Mouse (Mus musculus) forebrain, embryonic 12.5 days (tissue): ENCODE results near the gene Gm17402. TPM values are rescaled to one million over a fixed set of nuclear protein-coding genes. Genes with fewer than 3 reads are reported as not detected.

Experiments
- ATAC-seq: fragments of 200-750 bp; cut with Nextera tagmentation; 2 replicates; pipeline ENCODE4 v1.8.0; 2017; ENCODE audit warnings: moderate TSS enrichment; ENCODE audit not compliant: low FRiP score
- H3K27ac ChIP-seq: fragments of 300-500 bp; sonication (generic); 2 replicates; pipeline ENCODE4 v1.5.1; 2016; ENCODE audit warnings: mild to moderate bottlenecking
- H3K27me3 ChIP-seq: fragments of 300-500 bp; sonication (generic); 2 replicates; pipeline ENCODE4 v1.6.1; 2016; ENCODE audit warnings: mild to moderate bottlenecking
- H3K36me3 ChIP-seq: fragments of 300-500 bp; sonication (generic); replicated peaks from 2 replicates; pipeline ENCODE4 v1.6.1; 2016; ENCODE audit warnings: mild to moderate bottlenecking
- H3K4me1 ChIP-seq: fragments of 300-500 bp; sonication (generic); 2 replicates; pipeline ENCODE4 v1.6.1; 2016
- H3K4me2 ChIP-seq: fragments of 300-500 bp; sonication (generic); 2 replicates; pipeline ENCODE4 v1.6.1; 2016; ENCODE audit warnings: mild to moderate bottlenecking, moderate library complexity
- H3K4me3 ChIP-seq: fragments of 300-500 bp; sonication (generic); replicated peaks from 2 replicates; pipeline ENCODE4 v1.5.1; 2016; ENCODE audit warnings: mild to moderate bottlenecking
- H3K9ac ChIP-seq: fragments of 300-500 bp; sonication (generic); 2 replicates; pipeline ENCODE4 v1.6.1; 2016; ENCODE audit warnings: mild to moderate bottlenecking
- H3K9me3 ChIP-seq: fragments of 300-500 bp; sonication (generic); 2 replicates; pipeline ENCODE4 v1.6.1; 2016
- WGBS: fragments of 180-500 bp; shearing (Covaris S2); methylation state at CpG from one replicate; pipeline ENCODE4 v1.1.7; 2016; 5-methylcytosine and 5-hydroxymethylcytosine counted together
- polyA plus RNA-seq: library from polyadenylated mRNA; unstranded; fragments of >200 nt; fragmentation: Nextera tagmentation; extraction: Ambion mirVana; gene quantifications from 2 replicates; pipeline ENCODE4 v1.2.1, GENCODE M21; 2016

Gene Gm17402
- polyA plus RNA-seq, 1 experiment from 2014 or later: not detected

DNA sequence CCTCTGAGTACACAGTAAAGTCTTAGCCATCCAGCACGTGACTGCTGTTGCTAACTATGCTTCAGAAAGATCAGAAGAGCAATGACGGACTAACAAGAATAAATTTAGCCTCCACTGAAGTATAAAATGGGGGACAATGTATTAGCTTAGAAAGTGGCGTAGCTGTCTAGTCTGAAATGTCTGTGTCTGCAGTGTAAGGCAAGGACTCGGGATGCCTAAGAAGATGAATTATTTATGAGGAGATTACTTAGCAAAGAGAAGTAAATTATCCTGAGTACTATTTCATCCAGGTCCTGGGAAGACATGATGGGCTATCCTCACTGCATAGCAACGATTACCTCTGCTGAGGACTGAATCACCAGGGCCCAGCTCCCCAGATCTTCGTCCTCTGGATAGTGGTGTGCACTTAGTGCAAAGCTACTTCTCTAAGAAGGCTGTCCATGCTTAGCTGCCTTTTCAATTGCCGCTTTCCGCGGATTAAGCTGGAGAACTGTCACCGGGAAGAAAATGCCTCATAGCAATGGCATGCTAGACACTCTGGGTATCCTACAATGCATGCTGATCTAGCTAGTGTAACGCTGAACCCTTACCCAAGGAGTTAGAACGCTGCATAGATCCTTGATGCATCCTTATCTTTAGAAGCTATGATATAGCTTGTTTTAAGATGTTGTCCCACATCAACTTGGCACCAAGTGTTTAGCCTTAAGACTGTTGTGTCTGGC, 23.4 kb downstream of the Gm17402 start:
- Histone ChIP-seq H3K9ac (no peak overlapping the region), H3K4me3 (no peak overlapping the region), H3K36me3 (no peaks in the 10 kb centered on the region), H3K27ac (no peak overlapping the region; the same call in 1 of the 2 replicates), H3K4me1 (peaks cover 3% of the 10 kb centered on the region; the same call in 1 of the 2 replicates), H3K4me2 (no peak overlapping the region), H3K27me3 (no peaks in the 10 kb centered on the region), H3K9me3 (no peaks in the 10 kb centered on the region)
- 66% methylated on average over 12 of the region's 12 CpGs for WGBS
- peak; percentile 39; the same call in 1 of the 2 replicates for ATAC-seq

DNA sequence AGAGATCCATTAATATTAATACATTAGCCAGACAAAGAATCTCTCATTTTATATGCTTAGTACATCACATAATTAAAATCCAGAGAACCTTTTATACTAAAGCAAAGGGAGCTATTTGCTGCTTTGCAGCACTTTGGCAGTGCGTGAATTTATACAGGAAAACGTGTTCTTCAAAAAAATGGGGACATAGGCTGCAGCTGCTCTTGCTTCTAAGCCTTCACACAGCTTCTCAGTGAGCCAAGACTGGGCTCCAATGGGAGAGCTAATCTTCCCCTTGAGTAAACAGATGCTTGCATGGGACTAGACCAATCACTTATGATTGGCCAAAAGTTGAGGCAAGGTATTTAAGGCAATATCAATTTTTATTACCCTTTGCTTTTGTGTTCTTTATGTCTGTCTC, 28.3 kb downstream of the Gm17402 start:
- no peaks in the 10 kb centered on the region; the same call in 1 of the 2 replicates for H3K4me1 ChIP-seq
- H3K9me3 ChIP-seq: no peaks in the 10 kb centered on the region
- H3K4me3 ChIP-seq: no peak overlapping the region
- no peak overlapping the region for H3K4me2 ChIP-seq
- no peak overlapping the region for H3K9ac ChIP-seq
- no peaks in the 10 kb centered on the region for H3K36me3 ChIP-seq
- no peaks in the 10 kb centered on the region for H3K27me3 ChIP-seq
- H3K27ac ChIP-seq: no peak overlapping the region
- ATAC-seq: no peak
- 61% methylated on average over 2 of the region's 2 CpGs for WGBS

DNA sequence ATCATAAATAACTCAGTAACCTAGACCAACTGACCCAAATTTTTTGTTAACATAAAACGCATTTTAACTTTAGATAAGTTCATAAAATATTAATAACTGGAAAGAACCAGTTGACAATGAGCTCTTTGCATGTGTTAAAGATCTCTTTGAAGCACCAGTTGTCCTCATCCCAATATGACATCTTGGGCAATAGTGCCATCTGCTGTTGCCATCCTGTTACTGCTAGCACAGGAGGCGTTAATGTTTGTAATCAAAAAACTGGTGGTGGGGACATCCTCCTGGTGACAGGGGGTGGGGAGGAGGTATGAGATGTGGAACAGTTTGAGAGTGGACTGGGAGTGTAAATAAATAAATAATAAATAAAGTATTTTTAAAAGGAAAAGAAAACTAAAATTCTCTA, 30.4 kb downstream of the Gm17402 start:
- Histone ChIP-seq H3K4me2 (no peak overlapping the region), H3K27ac (no peak overlapping the region), H3K27me3 (no peaks in the 10 kb centered on the region), H3K36me3 (no peaks in the 10 kb centered on the region), H3K4me3 (no peak overlapping the region), H3K9ac (no peak overlapping the region), H3K4me1 (0 out of 2 replicates have a peak, but pooled peaks cover 5% of the 10 kb centered on the region), H3K9me3 (no peaks in the 10 kb centered on the region)
- 4% methylated on average over 2 of the region's 2 CpGs for WGBS
- peak; percentile 56; the same call in 1 of the 2 replicates for ATAC-seq

DNA sequence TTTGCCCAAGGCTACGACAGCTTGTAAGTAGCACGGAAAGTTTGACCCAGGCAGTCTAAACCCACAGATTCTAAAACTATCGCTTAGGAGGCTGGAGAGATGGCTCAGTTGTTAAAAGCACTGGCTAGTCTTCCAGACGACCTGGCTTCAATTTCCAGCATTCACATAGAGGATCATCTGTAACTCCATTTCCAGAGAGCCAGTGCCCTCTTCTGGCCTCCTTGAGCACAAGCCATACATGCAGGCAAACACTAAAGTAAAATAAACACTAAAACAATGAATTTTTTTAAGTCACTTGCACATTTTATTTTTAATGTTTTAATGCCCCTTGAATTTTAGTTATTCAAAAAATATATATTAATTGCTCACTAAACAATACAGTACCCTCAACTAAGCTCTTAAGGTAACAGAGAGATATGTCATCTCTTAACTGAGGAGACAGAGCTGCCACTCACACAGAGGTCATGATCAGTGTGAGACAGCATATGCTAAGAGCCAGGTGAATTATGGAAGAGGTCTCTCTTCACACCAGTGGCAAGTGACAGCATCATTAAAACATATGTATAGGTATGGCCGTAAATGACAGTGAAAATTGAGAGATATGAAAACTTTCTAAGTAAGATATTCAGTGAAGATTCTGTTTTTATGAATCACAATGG, 31.8 kb downstream of the Gm17402 start:
- Histone ChIP-seq H3K4me3 (no peak overlapping the region), H3K36me3 (no peaks in the 10 kb centered on the region), H3K9ac (no peak overlapping the region), H3K27ac (no peak overlapping the region), H3K27me3 (no peaks in the 10 kb centered on the region), H3K4me1 (0 out of 2 replicates have a peak, but pooled peaks cover 5% of the 10 kb centered on the region), H3K9me3 (no peaks in the 10 kb centered on the region), H3K4me2 (no peak overlapping the region)
- WGBS: 54% methylated on average over 5 of the region's 5 CpGs
- no peak for ATAC-seq

DNA sequence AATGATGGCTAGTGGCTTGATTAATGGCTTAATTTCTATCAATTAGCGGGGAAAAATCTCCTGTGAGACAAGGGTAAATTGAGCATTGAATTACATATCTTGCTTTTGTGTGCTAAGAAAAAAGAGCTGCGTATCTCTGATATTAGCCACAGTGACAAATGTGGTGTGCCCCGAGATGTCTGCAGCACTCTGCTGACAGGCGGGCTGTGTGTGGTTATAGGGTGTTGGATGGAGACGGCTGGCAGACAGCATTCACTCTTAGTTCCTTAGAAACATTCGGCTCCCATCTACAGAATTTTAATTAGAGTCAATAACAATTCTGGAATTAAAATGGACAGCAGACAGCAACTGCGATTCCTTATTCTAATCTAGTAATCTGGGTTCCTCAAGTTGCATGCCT, 34.0 kb downstream of the Gm17402 start:
- no peaks in the 10 kb centered on the region for H3K27me3 ChIP-seq
- H3K4me1 ChIP-seq: 0 out of 2 replicates have a peak, but pooled peaks cover 5% of the 10 kb centered on the region
- H3K9ac ChIP-seq: no peak overlapping the region
- H3K4me2 ChIP-seq: no peak overlapping the region
- 57% methylated on average over 7 of the region's 7 CpGs for WGBS
- H3K4me3 ChIP-seq: no peak overlapping the region
- no peak for ATAC-seq
- H3K36me3 ChIP-seq: no peaks in the 10 kb centered on the region
- no peak overlapping the region for H3K27ac ChIP-seq
- H3K9me3 ChIP-seq: no peaks in the 10 kb centered on the region

DNA sequence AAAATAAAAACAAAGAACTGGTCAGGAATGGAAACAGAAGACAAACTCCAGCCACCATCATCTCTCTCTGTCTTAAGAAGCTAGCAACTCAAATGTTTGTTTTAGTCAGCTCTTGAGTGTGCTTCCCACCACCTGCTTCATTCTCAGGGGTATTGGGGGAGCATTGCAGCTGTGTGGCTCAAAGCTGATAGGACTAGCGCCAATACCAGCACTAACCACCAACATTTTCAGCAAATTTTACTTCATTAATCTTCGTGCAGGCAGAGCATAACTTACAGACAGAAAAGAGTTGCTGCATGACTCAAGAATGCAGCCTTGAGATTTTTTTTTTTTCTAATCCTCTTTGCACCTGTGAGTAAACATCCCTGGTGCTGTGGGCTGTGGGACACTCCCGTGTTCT, 35.4 kb downstream of the Gm17402 start:
- H3K27ac ChIP-seq: no peak overlapping the region
- no peaks in the 10 kb centered on the region for H3K27me3 ChIP-seq
- H3K36me3 ChIP-seq: no peaks in the 10 kb centered on the region
- no peak overlapping the region for H3K4me3 ChIP-seq
- H3K4me2 ChIP-seq: no peak overlapping the region
- 0 out of 2 replicates have a peak, but pooled peaks cover 5% of the 10 kb centered on the region for H3K4me1 ChIP-seq
- H3K9me3 ChIP-seq: no peaks in the 10 kb centered on the region
- 71% methylated on average over 3 of the region's 3 CpGs for WGBS
- ATAC-seq: no peak
- no peak overlapping the region for H3K9ac ChIP-seq

DNA sequence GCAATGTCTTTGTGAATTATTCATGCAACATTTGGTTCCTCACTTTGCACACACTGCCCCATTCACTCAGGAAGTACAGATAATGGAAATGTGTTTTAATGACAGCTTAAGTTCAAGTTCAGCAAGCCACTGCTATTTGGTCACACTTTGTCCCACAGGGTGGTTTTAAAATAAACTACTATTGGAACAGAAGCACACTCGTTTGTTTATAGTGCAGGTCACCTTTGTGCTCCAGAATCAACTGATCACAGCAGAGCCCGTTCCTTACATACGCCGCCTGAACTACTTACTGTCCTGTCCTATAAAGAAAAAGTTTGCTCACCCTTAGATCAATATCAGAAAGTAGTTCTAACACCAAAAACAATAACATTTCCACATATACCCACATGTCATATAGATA, 52.5 kb downstream of the Gm17402 start:
- no peak overlapping the region for H3K27ac ChIP-seq
- H3K27me3 ChIP-seq: no peaks in the 10 kb centered on the region
- WGBS: 76% methylated on average over 4 of the region's 4 CpGs
- H3K4me3 ChIP-seq: no peak overlapping the region
- H3K4me1 ChIP-seq: no peaks in the 10 kb centered on the region
- no peaks in the 10 kb centered on the region for H3K36me3 ChIP-seq
- no peak overlapping the region for H3K4me2 ChIP-seq
- no peak for ATAC-seq
- no peaks in the 10 kb centered on the region for H3K9me3 ChIP-seq
- no peak overlapping the region for H3K9ac ChIP-seq

Other genes with a start within 250 kb of the Gm17402 start
- 23.6 and 25.6 TPM in 2 replicates for gene Mlf1, start 1.1 kb downstream of the Gm17402 start, polyA plus RNA-seq
- gene Gfm1, start 54.9 kb upstream of the Gm17402 start, polyA plus RNA-seq: 39.7 and 46.3 TPM in 2 replicates
- gene Lxn, start 88.8 kb upstream of the Gm17402 start, polyA plus RNA-seq: 57.1 and 58.2 TPM in 2 replicates
- 0.61 and 0.74 TPM in 2 replicates for gene Rarres1, start 140.4 kb upstream of the Gm17402 start, polyA plus RNA-seq
- gene Mfsd1, start 207.6 kb upstream of the Gm17402 start, polyA plus RNA-seq: 48.7 and 49.8 TPM in 2 replicates